Mouse (Mus musculus) bone marrow macrophage, adult 2 months (primary cell): ENCODE results near the gene Cdkl3.

Experiments
- CTCF ChIP-seq: IDR thresholded peaks from 2 replicates; pipeline ENCODE4 v1.5.1; 2012; ENCODE audit warnings: low read depth, mild to moderate bottlenecking, low read length, moderate library complexity
- POLR2A ChIP-seq: IDR thresholded peaks from 2 replicates; pipeline ENCODE4 v1.6.1; 2012; ENCODE audit warnings: mild to moderate bottlenecking, low read depth, low read length, borderline replicate concordance

DNA sequence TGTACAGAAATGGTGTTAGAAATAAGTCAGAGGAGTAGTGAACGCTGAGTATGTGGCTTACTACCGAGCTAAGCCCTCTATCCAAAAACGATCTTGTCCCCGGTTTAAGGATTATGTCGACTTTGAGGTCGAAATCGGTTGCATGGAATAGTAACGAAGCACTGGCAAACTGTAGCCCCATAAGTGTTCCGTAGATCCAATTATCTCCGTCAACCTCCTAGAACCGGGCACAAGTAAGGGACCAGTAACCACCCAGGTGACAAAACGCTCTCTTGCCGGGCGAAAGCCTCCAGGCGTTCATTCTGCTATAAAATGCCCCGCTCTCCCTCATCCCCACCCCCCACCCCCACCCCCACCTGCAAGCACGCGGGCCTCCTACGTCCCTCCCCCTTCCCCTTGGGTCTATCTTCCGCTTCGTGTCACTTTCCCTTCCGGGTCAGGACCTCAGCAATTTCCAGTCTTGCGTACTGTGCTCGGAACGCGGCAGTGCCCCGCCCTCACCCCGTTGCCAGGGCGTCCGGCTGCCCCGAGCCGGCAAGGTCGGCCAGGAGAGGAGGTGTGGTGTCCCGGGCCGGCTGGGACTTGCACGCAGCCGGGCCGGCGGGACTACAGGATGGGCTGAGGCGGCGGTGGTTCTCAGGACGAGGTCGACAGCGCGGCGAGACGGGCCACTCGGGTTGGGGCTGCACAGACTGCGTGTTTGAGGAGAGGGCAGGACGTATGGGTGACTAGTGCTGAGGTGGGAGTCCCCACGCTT lies at the start of gene Cdkl3:
- TF ChIP-seq CTCF (no peak), POLR2A (0 out of 2 replicates have a peak, but pooled peaks have one; percentile 19)
